Mouse (Mus musculus): ENCODE measurements around the gene Sytl2. TPM values are rescaled to one million over a fixed set of nuclear protein-coding genes. Genes with fewer than 3 reads are reported as not detected.

The Sytl2 gene
- polyA plus RNA-seq, 1 experiment from 2014 or later, result 16.0 TPM

GRCm38 (mm10) chr7:90347779-90348437 is 45.9 kb downstream of the Sytl2 start:
- H3K4me1 ChIP-seq, result no peaks in the 10 kb centered on the region
- 83% methylated on average over 5 of the region's 5 CpGs for whole genome bisulfite sequencing

GRCm38 (mm10) chr7:90349014-90349413 is 47.0 kb downstream of the Sytl2 start:
- no peaks in the 10 kb centered on the region for H3K36me3 ChIP-seq
- no peak overlapping the region for H3K9ac ChIP-seq
- H3K4me2 ChIP-seq (replicated peaks), result no peak overlapping the region
- ATAC-seq (ENCODE audit: low FRiP score, low read depth), result no peak
- no peaks in the 10 kb centered on the region for H3K9me3 ChIP-seq
- no peak overlapping the region for H3K27ac ChIP-seq
- H3K4me1 ChIP-seq, result peaks cover 8% of the 10 kb centered on the region; the same call in 1 of the 2 replicates
- H3K27me3 ChIP-seq, result no peaks in the 10 kb centered on the region
- H3K4me3 ChIP-seq, result no peak overlapping the region
- 63% methylated on average over 5 of the region's 5 CpGs for WGBS

More at GRCm38 (mm10) chr7:90347779-90348437, 45.9 kb downstream of the Sytl2 start:
- no peaks in the 10 kb centered on the region for H3K27me3 ChIP-seq
- H3K9ac ChIP-seq, result no peak overlapping the region
- H3K36me3 ChIP-seq, result no peaks in the 10 kb centered on the region
- H3K9me3 ChIP-seq, result no peaks in the 10 kb centered on the region
- no peak overlapping the region for H3K27ac ChIP-seq
- H3K4me3 ChIP-seq, result no peak overlapping the region
- no peak for ATAC-seq (ENCODE audit: low FRiP score, low read depth)
- H3K4me2 ChIP-seq (replicated peaks), result no peak overlapping the region

DNA sequence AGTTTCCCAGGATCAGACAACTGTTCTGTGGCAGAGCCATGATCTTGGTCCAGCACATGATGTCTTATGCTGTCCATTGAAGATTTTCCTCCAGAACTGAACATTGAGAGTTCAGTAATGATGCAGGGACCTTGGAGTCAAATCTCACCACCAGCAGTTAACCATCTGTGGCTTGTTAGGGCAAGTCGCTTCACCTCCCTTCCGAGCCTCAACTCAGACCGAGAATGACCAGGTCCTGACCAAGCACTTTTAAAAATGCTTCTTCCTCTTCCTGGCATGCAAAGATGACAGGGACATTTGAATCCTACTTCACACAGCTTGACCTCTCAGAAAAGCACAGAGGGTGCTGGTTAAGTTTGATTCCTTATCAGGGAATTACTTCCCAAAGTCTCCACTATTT is 50.1 kb downstream of the Sytl2 start:
- H3K4me1 ChIP-seq, result peaks cover 8% of the 10 kb centered on the region; the same call in 1 of the 2 replicates
- no peaks in the 10 kb centered on the region for H3K36me3 ChIP-seq
- no peak for ATAC-seq (ENCODE audit: low FRiP score, low read depth)
- no peaks in the 10 kb centered on the region for H3K9me3 ChIP-seq
- WGBS, result 72% methylated on average over 3 of the region's 3 CpGs
- no peak overlapping the region for H3K4me2 ChIP-seq (replicated peaks)
- no peak overlapping the region for H3K4me3 ChIP-seq
- H3K27me3 ChIP-seq, result no peaks in the 10 kb centered on the region
- H3K9ac ChIP-seq, result no peak overlapping the region
- no peak overlapping the region for H3K27ac ChIP-seq

- Histone ChIP-seq H3K27ac (no peak overlapping the region), H3K4me1 (peaks cover 8% of the 10 kb centered on the region; the same call in 1 of the 2 replicates), H3K36me3 (no peaks in the 10 kb centered on the region), H3K9ac (no peak overlapping the region), H3K4me2 (replicated peaks) (no peak overlapping the region), H3K4me3 (no peak overlapping the region), H3K9me3 (no peaks in the 10 kb centered on the region), H3K27me3 (no peaks in the 10 kb centered on the region)
- 62% methylated on average over 12 of the region's 12 CpGs for WGBS
- no peak for ATAC-seq (ENCODE audit: low FRiP score, low read depth)
Measured at GRCm38 (mm10) chr7:90353488-90354228, 51.6 kb downstream of the Sytl2 start.

- no peak for ATAC-seq (ENCODE audit: low FRiP score, low read depth)
- Histone ChIP-seq H3K27ac (no peak overlapping the region), H3K9me3 (no peaks in the 10 kb centered on the region), H3K36me3 (no peaks in the 10 kb centered on the region), H3K4me1 (peaks cover 8% of the 10 kb centered on the region; the same call in 1 of the 2 replicates), H3K9ac (no peak overlapping the region), H3K27me3 (no peaks in the 10 kb centered on the region), H3K4me2 (replicated peaks) (no peak overlapping the region), H3K4me3 (no peak overlapping the region)
- 85% methylated on average over 2 of the region's 2 CpGs for WGBS
Measured at GRCm38 (mm10) chr7:90354229-90354604, 52.2 kb downstream of the Sytl2 start.

- no peak for ATAC-seq (ENCODE audit: low FRiP score, low read depth)
- H3K27ac ChIP-seq, result no peak overlapping the region
- peaks cover 8% of the 10 kb centered on the region; the same call in 1 of the 2 replicates for H3K4me1 ChIP-seq
- H3K27me3 ChIP-seq, result peaks cover 12% of the 10 kb centered on the region
- H3K9me3 ChIP-seq, result no peaks in the 10 kb centered on the region
- H3K36me3 ChIP-seq, result no peaks in the 10 kb centered on the region
- H3K4me3 ChIP-seq, result no peak overlapping the region
- no peak overlapping the region for H3K9ac ChIP-seq
- H3K4me2 ChIP-seq (replicated peaks), result no peak overlapping the region
- 85% methylated on average over 3 of the region's 3 CpGs for WGBS
Measured at GRCm38 (mm10) chr7:90355454-90355853, 53.4 kb downstream of the Sytl2 start.

DNA sequence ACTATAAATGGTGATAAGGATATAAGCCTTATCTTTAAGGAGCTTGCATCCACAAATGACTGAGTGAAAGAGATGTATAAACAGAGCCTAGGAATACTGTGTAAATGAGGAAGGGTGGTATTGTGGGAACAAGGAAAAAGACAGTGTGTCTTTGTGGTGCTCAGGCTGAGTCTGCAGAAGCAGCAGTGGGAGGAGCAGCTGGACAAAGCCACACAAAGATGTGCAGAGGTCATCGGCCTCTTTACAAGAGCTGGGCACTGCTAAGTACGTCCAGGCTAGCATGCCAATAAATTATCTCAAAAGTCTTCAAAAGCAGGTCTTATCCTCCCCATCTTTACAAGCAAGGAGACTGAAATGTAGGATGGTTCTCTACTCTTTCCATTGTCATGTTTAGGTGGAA is 53.9 kb downstream of the Sytl2 start:
- Histone ChIP-seq H3K27me3 (peaks cover 12% of the 10 kb centered on the region), H3K9me3 (no peaks in the 10 kb centered on the region), H3K27ac (no peak overlapping the region), H3K36me3 (no peaks in the 10 kb centered on the region), H3K9ac (no peak overlapping the region), H3K4me2 (replicated peaks) (no peak overlapping the region), H3K4me1 (peaks cover 8% of the 10 kb centered on the region; the same call in 1 of the 2 replicates), H3K4me3 (no peak overlapping the region)
- 64% methylated on average over 2 of the region's 2 CpGs for WGBS
- no peak for ATAC-seq (ENCODE audit: low FRiP score, low read depth)

DNA sequence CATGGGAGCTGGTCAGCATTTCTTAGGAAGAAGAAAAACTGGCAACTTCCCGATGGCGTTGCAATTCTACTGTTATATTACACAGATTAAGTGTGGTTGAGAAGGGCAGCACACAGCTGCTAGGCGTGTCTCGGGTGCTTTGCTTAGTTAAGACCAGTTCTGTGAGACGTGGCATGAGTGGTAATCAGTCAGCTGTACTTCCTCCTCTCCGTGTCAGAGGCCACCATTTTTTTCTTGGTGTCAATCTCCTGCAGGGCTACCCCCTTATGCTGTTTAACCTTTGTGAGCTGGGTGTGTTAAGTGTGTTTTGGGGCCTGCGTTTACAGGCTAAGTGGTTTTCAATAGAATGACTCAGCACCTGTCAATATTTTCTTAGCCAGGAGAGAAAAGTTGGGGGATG is 60.7 kb downstream of the Sytl2 start:
- peaks cover 12% of the 10 kb centered on the region for H3K27me3 ChIP-seq
- no peaks in the 10 kb centered on the region for H3K36me3 ChIP-seq
- no peak overlapping the region for H3K4me3 ChIP-seq
- H3K4me2 ChIP-seq (replicated peaks), result no peak overlapping the region
- no peak for ATAC-seq (ENCODE audit: low FRiP score, low read depth)
- 0 out of 2 replicates have a peak, but pooled peaks cover 3% of the 10 kb centered on the region for H3K4me1 ChIP-seq
- H3K9me3 ChIP-seq, result no peaks in the 10 kb centered on the region
- 57% methylated on average over 7 of the region's 7 CpGs for WGBS
- H3K9ac ChIP-seq, result no peak overlapping the region
- H3K27ac ChIP-seq, result no peak overlapping the region

- no peak overlapping the region for H3K9ac ChIP-seq
- no peak for ATAC-seq (ENCODE audit: low FRiP score, low read depth)
- H3K4me1 ChIP-seq, result 0 out of 2 replicates have a peak, but pooled peaks cover 3% of the 10 kb centered on the region
- no peak overlapping the region for H3K4me3 ChIP-seq
- H3K4me2 ChIP-seq (replicated peaks), result no peak overlapping the region
- 66% methylated on average over 6 of the region's 6 CpGs for WGBS
- H3K27ac ChIP-seq, result no peak overlapping the region
- H3K9me3 ChIP-seq, result no peaks in the 10 kb centered on the region
- H3K27me3 ChIP-seq, result no peaks in the 10 kb centered on the region
- no peaks in the 10 kb centered on the region for H3K36me3 ChIP-seq
Measured at GRCm38 (mm10) chr7:90370071-90370851, 68.2 kb downstream of the Sytl2 start.

DNA sequence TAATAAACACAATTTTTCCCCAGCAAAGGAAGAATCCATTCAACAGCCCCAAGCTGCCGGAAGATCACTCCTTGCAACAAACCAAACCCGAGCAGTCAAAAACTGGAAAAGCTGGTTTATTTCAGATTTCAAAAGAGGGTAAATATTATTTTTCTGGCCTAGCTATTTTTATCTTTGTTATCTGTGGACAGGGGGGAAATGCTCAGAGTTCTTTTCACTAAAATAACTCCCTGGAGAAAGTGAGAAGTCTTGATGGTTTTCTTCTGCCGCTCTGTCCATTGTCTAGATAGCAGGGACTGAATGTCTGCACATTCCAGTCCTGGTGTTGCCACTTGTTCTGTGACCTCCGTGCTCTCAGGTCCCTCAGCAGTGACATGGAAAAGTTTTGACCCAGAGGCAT is 70.8 kb downstream of the Sytl2 start:
- Histone ChIP-seq H3K27ac (no peak overlapping the region), H3K9ac (no peak overlapping the region), H3K4me2 (replicated peaks) (no peak overlapping the region), H3K9me3 (no peaks in the 10 kb centered on the region), H3K4me3 (no peak overlapping the region), H3K4me1 (no peaks in the 10 kb centered on the region), H3K36me3 (no peaks in the 10 kb centered on the region), H3K27me3 (no peaks in the 10 kb centered on the region)
- no peak for ATAC-seq (ENCODE audit: low FRiP score, low read depth)
- WGBS, result 75% methylated on average over 4 of the region's 4 CpGs

DNA sequence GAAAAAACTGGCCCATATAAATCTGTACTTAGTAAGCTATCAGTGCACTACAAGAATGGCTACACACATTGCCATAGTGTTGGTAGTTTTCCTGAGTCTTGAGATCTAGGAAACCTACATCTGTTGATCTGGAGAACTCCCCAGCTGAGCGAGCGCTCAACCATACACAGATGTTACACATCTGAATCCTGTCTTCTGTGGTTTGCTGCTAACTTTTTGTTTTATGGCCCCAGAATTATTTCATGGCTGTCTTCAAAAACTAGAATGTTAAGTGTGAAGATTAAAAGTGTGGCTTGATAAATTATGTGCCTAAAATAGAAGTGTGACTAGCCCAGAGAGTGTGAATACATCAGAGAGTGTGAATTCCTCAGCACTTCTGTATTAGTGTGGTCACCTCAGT is 82.4 kb downstream of the Sytl2 start:
- Histone ChIP-seq H3K27ac (no peak overlapping the region), H3K9ac (no peak overlapping the region), H3K9me3 (no peaks in the 10 kb centered on the region), H3K4me1 (peaks cover 5% of the 10 kb centered on the region; the same call in 1 of the 2 replicates), H3K4me3 (no peak overlapping the region), H3K4me2 (replicated peaks) (no peak overlapping the region), H3K36me3 (no peaks in the 10 kb centered on the region), H3K27me3 (0 out of 2 replicates have a peak, but pooled peaks cover 3% of the 10 kb centered on the region)
- 70% methylated on average over 2 of the region's 2 CpGs for WGBS
- ATAC-seq (ENCODE audit: low FRiP score, low read depth), result no peak
